Mouse (Mus musculus) CH12.LX (cell line): ENCODE data around the gene Tex9. TPM values are rescaled to one million over a fixed set of nuclear protein-coding genes. Genes with fewer than 3 reads are reported as not detected.

Experiments used
- DNase-seq: peaks from one replicate; pipeline ENCODE4 v3.0.0-alpha.2; 2013; ENCODE audit errors: extremely low read depth
- H3K27ac ChIP-seq: 2 replicates; pipeline ENCODE4 v1.5.1; 2012; ENCODE audit warnings: low read depth, mild to moderate bottlenecking, control low read depth, moderate library complexity; ENCODE audit not compliant: insufficient read depth
- H3K27me3 ChIP-seq: replicated peaks from 2 replicates; pipeline ENCODE3; 2012; ENCODE audit warnings: inconsistent platforms
- H3K36me3 ChIP-seq, 2 experiments: replicated peaks in 1 of 2; 2 replicates each; pipeline versions ENCODE3 to v1.6.1; 2012; ENCODE audit warnings: inconsistent platforms in 1 of 2, low read length in 1 of 2, mild to moderate bottlenecking in 1 of 2, mixed read lengths in 1 of 2, moderate library complexity in 1 of 2; ENCODE audit not compliant: control insufficient read depth in 1 of 2, insufficient read depth in 1 of 2
- H3K4me1 ChIP-seq, 2 experiments: 2 replicates each; pipeline ENCODE4 v1.6.1; 2012; ENCODE audit warnings: inconsistent platforms in 1 of 2, moderate library complexity in 1 of 2; ENCODE audit not compliant: insufficient read depth in 2 of 2, control insufficient read depth in 1 of 2
- H3K4me2 ChIP-seq: 2 replicates; pipeline ENCODE4 v1.6.1; 2012; ENCODE audit warnings: low read depth, mild to moderate bottlenecking, control low read depth; ENCODE audit not compliant: poor library complexity, insufficient read depth, severe bottlenecking
- H3K4me3 ChIP-seq, 3 experiments: fragments of 150-350 bp in 1 of 3; sonication (generic) in 1 of 3; replicated peaks in 1 of 3; 2 replicates each; pipeline versions ENCODE3 to v1.5.1; 2011 to 2012; ENCODE audit warnings: low read depth in 2 of 3, low read length in 2 of 3, mild to moderate bottlenecking in 2 of 3, moderate library complexity in 2 of 3, control low read depth in 1 of 3, improper control_type of control experiment in 1 of 3, inconsistent platforms in 1 of 3, mixed read lengths in 1 of 3; ENCODE audit not compliant: poor library complexity in 1 of 3
- H3K79me2 ChIP-seq: replicated peaks from 2 replicates; pipeline ENCODE4 v1.6.1; 2012; ENCODE audit warnings: mild to moderate bottlenecking, moderate library complexity; ENCODE audit not compliant: control insufficient read depth, poor library complexity, insufficient read depth, severe bottlenecking; ENCODE audit errors: extremely low read depth
- H3K9ac ChIP-seq: 2 replicates; pipeline ENCODE4 v1.6.1; 2012; ENCODE audit warnings: low read depth, mild to moderate bottlenecking, control low read depth, moderate library complexity; ENCODE audit not compliant: insufficient read depth
- H3K9me3 ChIP-seq: replicated peaks from 2 replicates; pipeline ENCODE3; 2012; ENCODE audit warnings: low read length, inconsistent platforms, mixed read lengths
- BHLHE40 ChIP-seq: IDR thresholded peaks from 2 replicates; pipeline ENCODE4 v1.6.1; 2011; ENCODE audit warnings: mild to moderate bottlenecking, low read depth, low read length, improper control_type of control experiment
- CHD1 ChIP-seq: IDR thresholded peaks from 2 replicates; pipeline ENCODE4 v1.6.1; 2012; ENCODE audit warnings: low read depth, low read length, improper control_type of control experiment, inconsistent platforms
- CHD2 ChIP-seq: IDR thresholded peaks from 2 replicates; pipeline ENCODE4 v1.6.1; 2011; ENCODE audit warnings: low read length, improper control_type of control experiment
- E2F4 ChIP-seq: IDR thresholded peaks from 2 replicates; pipeline ENCODE4 v1.6.1; 2011; ENCODE audit warnings: low read depth, low read length, improper control_type of control experiment; ENCODE audit not compliant: insufficient replicate concordance
- EP300 ChIP-seq: IDR thresholded peaks from 2 replicates; pipeline ENCODE4 v1.6.1; 2011; ENCODE audit warnings: low read length, improper control_type of control experiment
- GABPA ChIP-seq: IDR thresholded peaks from 2 replicates; pipeline ENCODE4 v1.6.1; 2012; ENCODE audit warnings: low read depth, low read length, improper control_type of control experiment, inconsistent platforms; ENCODE audit not compliant: insufficient replicate concordance
- HCFC1 ChIP-seq: IDR thresholded peaks from 2 replicates; pipeline ENCODE4 v1.6.1; 2012; ENCODE audit warnings: low read depth, mild to moderate bottlenecking, inconsistent platforms, low read length, improper control_type of control experiment
- JUN ChIP-seq: IDR thresholded peaks from 2 replicates; pipeline ENCODE4 v1.6.1; 2011; ENCODE audit warnings: low read depth, mild to moderate bottlenecking, low read length, improper control_type of control experiment, moderate library complexity; ENCODE audit not compliant: insufficient read depth
- JUND ChIP-seq: conservative IDR thresholded peaks from 2 replicates; pipeline ENCODE4 v1.6.1; 2011; ENCODE audit warnings: low read depth, low read length, improper control_type of control experiment
- MAZ ChIP-seq: IDR thresholded peaks from 2 replicates; pipeline ENCODE4 v1.6.1; 2012; ENCODE audit warnings: low read depth, mild to moderate bottlenecking, inconsistent platforms, low read length, improper control_type of control experiment, moderate library complexity
- MXI1 ChIP-seq: IDR thresholded peaks from 2 replicates; pipeline ENCODE4 v1.6.1; 2011; ENCODE audit warnings: mild to moderate bottlenecking, low read depth, low read length, improper control_type of control experiment
- NELFE ChIP-seq: IDR thresholded peaks from 2 replicates; pipeline ENCODE4 v1.6.1; 2011; ENCODE audit warnings: low read depth, low read length, improper control_type of control experiment
- RAD21 ChIP-seq: IDR thresholded peaks from 2 replicates; pipeline ENCODE4 v1.6.1; 2011; ENCODE audit warnings: low read depth, mild to moderate bottlenecking, low read length, improper control_type of control experiment, moderate library complexity
- SIN3A ChIP-seq: IDR thresholded peaks from 2 replicates; pipeline ENCODE4 v1.6.1; 2012; ENCODE audit warnings: low read length, improper control_type of control experiment, inconsistent platforms
- TBP ChIP-seq: conservative IDR thresholded peaks from 2 replicates; pipeline ENCODE4 v1.6.1; 2011; ENCODE audit warnings: low read depth, low read length, improper control_type of control experiment
- TCF12 ChIP-seq: IDR thresholded peaks from 2 replicates; pipeline ENCODE4 v1.6.1; 2014; ENCODE audit warnings: low read depth, mild to moderate bottlenecking, inconsistent platforms, low read length, improper control_type of control experiment
- USF2 ChIP-seq: conservative IDR thresholded peaks from 2 replicates; pipeline ENCODE4 v1.6.1; 2011; ENCODE audit warnings: low read depth, low read length, improper control_type of control experiment
- ZKSCAN1 ChIP-seq: IDR thresholded peaks from 2 replicates; pipeline ENCODE4 v1.6.1; 2012; ENCODE audit warnings: low read depth, inconsistent platforms, low read length, improper control_type of control experiment, borderline replicate concordance
- dilution Hi-C: fragments of 300-500 bp; cut with MboI; formaldehyde crosslinking; loops from 2 replicates; pipeline ENCODE4 v1.14.3; 2020; ENCODE audit warnings: low sequenced_read_pairs; ENCODE audit not compliant: extremely low pct_unique_long_range_greater_than_20kb, extremely low pct_ligation_motif_present
- in situ Hi-C: fragments of 300-500 bp; cut with MboI; formaldehyde crosslinking; loops from 3 replicates; pipeline ENCODE4 v1.14.3; 2019; ENCODE audit warnings: low sequenced_read_pairs, low pct_ligation_motif_present, low pct_unique_long_range_greater_than_20kb, mixed read lengths
- polyA plus RNA-seq: library from polyadenylated mRNA; unstranded; fragments of >175 nt; gene quantifications from 2 replicates; pipeline ENCODE4 v1.2.1, GENCODE M21; 2012; ENCODE audit warnings: low read depth; ENCODE audit not compliant: insufficient read length
- total RNA-seq, 2 experiments: library from RNA; depleted of rRNA; stranded (reverse); fragments of 300-350 nt in 1 of 2; fragments of >200 nt in 1 of 2; gene quantifications; 2 replicates each; pipeline ENCODE4 v1.2.3; 2012 to 2014

Tex9 gene
- total and polyA plus RNA-seq, 3 experiments, result 12.1 to 27.4 (median 12.7) TPM

DNA sequence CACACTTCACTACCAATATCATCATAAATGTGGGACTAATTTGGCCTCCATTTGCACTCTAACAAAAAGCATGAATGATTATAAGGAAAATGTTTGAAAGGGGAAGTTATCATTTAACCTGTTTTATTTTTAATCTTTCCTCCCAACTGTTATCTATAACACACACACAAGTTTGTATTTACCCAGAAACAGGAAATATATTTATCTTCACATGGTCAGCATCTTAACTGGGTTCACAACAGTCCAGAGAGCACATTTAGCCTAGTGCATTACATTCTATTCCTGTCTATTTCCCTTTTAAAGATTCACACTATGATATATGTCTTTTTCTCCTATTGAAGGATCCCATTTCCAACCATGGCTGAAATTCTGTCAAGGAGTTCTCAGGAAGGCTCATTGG is 3.5 kb downstream of the Tex9 start:
- in situ Hi-C loops, result no loop called here
- Histone ChIP-seq H3K4me1 (peaks cover 5 to 33% of the 10 kb centered on the region in 2 experiments), H3K36me3 (peaks cover 15 to 38% of the 10 kb centered on the region in 2 experiments), H3K27me3 (no peaks in the 10 kb centered on the region), H3K9ac (no peak overlapping the region), H3K9me3 (no peaks in the 10 kb centered on the region), H3K79me2 (peaks cover 8% of the 10 kb centered on the region), H3K4me3 (no peak overlapping the region), H3K4me2 (no peak overlapping the region), H3K27ac (no peak overlapping the region)
- dilution Hi-C loops, result no loop called here
- no peak for DNase-seq
- no peak for TF ChIP-seq MXI1
- no peak for TF ChIP-seq JUN
- no peak for TF ChIP-seq E2F4
- TF ChIP-seq ZKSCAN1, result no peak

DNA sequence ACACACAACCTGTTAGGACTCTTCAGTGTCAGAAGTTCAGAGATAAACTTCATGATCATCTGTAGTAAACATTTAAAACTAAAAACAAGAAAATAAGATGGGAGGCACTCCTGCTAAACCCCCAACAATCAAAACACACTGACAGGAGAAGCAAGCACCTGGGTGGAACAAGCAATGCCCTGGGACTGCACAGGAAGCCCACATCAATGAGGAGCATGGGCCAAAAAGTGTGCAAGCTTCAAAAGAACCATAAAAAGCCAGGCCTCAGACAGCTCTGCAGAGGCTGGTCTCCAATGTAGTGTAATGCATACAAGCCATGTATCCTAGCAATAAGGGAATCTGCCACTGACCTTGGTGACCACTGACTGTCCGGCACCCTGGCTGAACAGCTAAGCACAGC is 12.7 kb downstream of the Tex9 start:
- no peak overlapping the region for H3K9ac ChIP-seq
- no peaks in the 10 kb centered on the region for H3K9me3 ChIP-seq
- dilution Hi-C loops, result no loop called here
- H3K4me2 ChIP-seq, result no peak overlapping the region
- DNase-seq, result no peak
- H3K27ac ChIP-seq, result no peak overlapping the region
- peaks cover 0 to 5% of the 10 kb centered on the region in 2 experiments; a peak in 1 of 4 replicates for H3K4me1 ChIP-seq
- in situ Hi-C loops, result no loop called here
- H3K4me3 ChIP-seq, result no peak overlapping the region
- no peaks in the 10 kb centered on the region for H3K27me3 ChIP-seq
- TF ChIP-seq TCF12, result no peak
- no peak for TF ChIP-seq EP300
- no peak for TF ChIP-seq USF2
- no peak for TF ChIP-seq HCFC1
- TF ChIP-seq TBP, result no peak
- no peak for TF ChIP-seq NELFE
- no peak for TF ChIP-seq CHD2
- TF ChIP-seq MXI1, result no peak
- TF ChIP-seq CHD1, result no peak
- no peak for TF ChIP-seq SIN3A
- TF ChIP-seq RAD21, result no peak
- TF ChIP-seq GABPA, result no peak
- TF ChIP-seq MAZ, result no peak
- TF ChIP-seq BHLHE40, result no peak
- TF ChIP-seq JUND, result no peak
- TF ChIP-seq, all 38 proteins: peak for 0
- Histone ChIP-seq H3K36me3 (peaks cover 51 to 78% of the 10 kb centered on the region in 2 experiments), H3K79me2 (no peaks in the 10 kb centered on the region)
